Mouse (Mus musculus) lung, postnatal 14 days (tissue): ENCODE data around the gene Clec16a.
A peak's percentile ranks its signal among the peaks of the same experiment; 100 is the strongest.

Experiments used
- DNase-seq: peaks from one replicate; pipeline ENCODE4 v3.0.0; 2021

Clec16a gene

GRCm38 (mm10) chr16:10536961-10537360, 8.2 kb upstream of the Clec16a start:
- no peak for DNase-seq

- DNase-seq = no peak
Measured at GRCm38 (mm10) chr16:10540763-10541597, 4.2 kb upstream of the Clec16a start.

GRCm38 (mm10) chr16:10541598-10541930, 3.6 kb upstream of the Clec16a start:
- DNase-seq = peak; percentile 12

GRCm38 (mm10) chr16:10542266-10542665, 2.9 kb upstream of the Clec16a start:
- peak; percentile 11 for DNase-seq

GRCm38 (mm10) chr16:10542698-10543365, 2.3 kb upstream of the Clec16a start, which contains the start of gene Dexi:
Gene Dexi, minus strand, starts transcription at chr16:10543054.
- DNase-seq = peak; percentile 94

GRCm38 (mm10) chr16:10546865-10547264, 1.7 kb downstream of the Clec16a start:
- DNase-seq = no peak

- DNase-seq = no peak
Measured at GRCm38 (mm10) chr16:10548938-10549337, 3.8 kb downstream of the Clec16a start.

- no peak for DNase-seq
Measured at GRCm38 (mm10) chr16:10549600-10549999, 4.5 kb downstream of the Clec16a start.

GRCm38 (mm10) chr16:10551592-10551991, 6.5 kb downstream of the Clec16a start:
- no peak for DNase-seq

- DNase-seq = no peak
Measured at GRCm38 (mm10) chr16:10553858-10554257, 8.7 kb downstream of the Clec16a start.

- DNase-seq = no peak
Measured at GRCm38 (mm10) chr16:10559991-10560390, 14.9 kb downstream of the Clec16a start.

GRCm38 (mm10) chr16:10565278-10565885, 20.2 kb downstream of the Clec16a start:
- peak; percentile 80 for DNase-seq

- no peak for DNase-seq
Measured at GRCm38 (mm10) chr16:10567153-10567552, 22.0 kb downstream of the Clec16a start.

- DNase-seq = no peak
Measured at GRCm38 (mm10) chr16:10569809-10570395, 24.8 kb downstream of the Clec16a start.

GRCm38 (mm10) chr16:10570708-10571107, 25.6 kb downstream of the Clec16a start:
- DNase-seq = peak; percentile 76

GRCm38 (mm10) chr16:10571820-10572219, 26.7 kb downstream of the Clec16a start:
- no peak for DNase-seq

- DNase-seq = peak; percentile 16
Measured at GRCm38 (mm10) chr16:10574936-10575335, 29.8 kb downstream of the Clec16a start.

GRCm38 (mm10) chr16:10575915-10576314, 30.8 kb downstream of the Clec16a start:
- DNase-seq = no peak

GRCm38 (mm10) chr16:10577548-10577947, 32.4 kb downstream of the Clec16a start:
- DNase-seq = no peak

- DNase-seq = no peak
Measured at GRCm38 (mm10) chr16:10578376-10578775, 33.2 kb downstream of the Clec16a start.

GRCm38 (mm10) chr16:10581234-10581898, 36.2 kb downstream of the Clec16a start:
- no peak for DNase-seq

- DNase-seq = no peak
Measured at GRCm38 (mm10) chr16:10585165-10585564, 40.0 kb downstream of the Clec16a start.

GRCm38 (mm10) chr16:10586546-10586945, 41.4 kb downstream of the Clec16a start:
- DNase-seq = no peak
